Mouse (Mus musculus) bone marrow macrophage, adult 2 months (primary cell): ENCODE measurements around the gene Srsf2.
A peak's percentile ranks its signal among the peaks of the same experiment; 100 is the strongest.

Experiments used
- CTCF ChIP-seq: IDR thresholded peaks from 2 replicates; pipeline ENCODE4 v1.5.1; 2012; ENCODE audit warnings: low read depth, mild to moderate bottlenecking, low read length, moderate library complexity
- POLR2A ChIP-seq: IDR thresholded peaks from 2 replicates; pipeline ENCODE4 v1.6.1; 2012; ENCODE audit warnings: mild to moderate bottlenecking, low read depth, low read length, borderline replicate concordance

DNA sequence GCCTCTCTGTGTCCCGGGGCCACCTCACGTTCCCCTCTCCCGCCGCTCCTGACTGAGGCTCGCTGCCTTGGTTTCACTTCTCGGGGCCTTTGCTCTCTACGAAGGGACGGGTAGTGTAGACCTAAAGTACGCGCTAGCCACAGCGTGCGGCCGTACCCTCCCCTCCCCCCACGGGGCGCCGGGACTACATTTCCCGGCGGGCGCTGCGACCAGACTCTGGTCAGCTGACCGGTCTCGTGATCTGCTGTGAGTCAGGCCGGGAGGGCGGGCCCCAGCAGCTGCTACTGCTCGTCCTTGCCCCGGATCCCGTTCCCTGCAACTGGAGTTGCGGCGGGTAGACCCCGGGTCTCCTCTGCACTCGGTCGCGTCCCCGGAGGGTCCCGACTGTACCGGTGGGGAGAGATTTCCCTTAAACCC lies 626 bp upstream of the Srsf2 start:
- peak; percentile 47; the same call in 1 of the 2 replicates for TF ChIP-seq POLR2A
- TF ChIP-seq CTCF: no peak
